Mouse (Mus musculus): Measurements from ENCODE around the gene Btbd11. TPM values are rescaled to one million over a fixed set of nuclear protein-coding genes. Genes with fewer than 3 reads are reported as not detected.
A peak's percentile ranks its signal among the peaks of the same experiment; 100 is the strongest.
"Not testable (repeated sequence)": the region's sequence is repeated elsewhere in the genome, so short reads cannot be mapped to it uniquely, and the experiment has no call there.

The Btbd11 gene
- polyA plus RNA-seq, 1 experiment from 2014 or later: 13.5 TPM

DNA sequence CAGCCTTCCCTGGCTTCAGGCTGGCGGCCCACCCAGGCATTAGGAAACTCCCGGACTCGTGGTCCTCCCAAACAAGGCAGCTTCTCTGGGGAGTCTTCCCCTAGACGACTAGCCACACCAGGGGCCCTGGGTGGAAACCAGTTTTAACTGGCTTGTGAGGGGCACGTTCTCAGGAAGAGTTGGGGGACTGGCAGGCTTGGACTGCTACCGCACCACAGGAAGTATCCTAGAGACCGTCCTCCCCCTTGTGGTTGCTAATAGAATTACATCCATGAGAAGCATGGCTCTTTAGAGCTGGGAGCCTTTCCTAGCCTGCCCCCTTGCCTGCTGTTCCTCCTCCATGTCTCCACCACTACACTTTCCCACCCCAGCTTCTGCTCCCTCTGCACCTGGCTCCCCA, 265.1 kb downstream of the Btbd11 start:
- Histone ChIP-seq H3K9me3 (no peaks in the 10 kb centered on the region), H3K27ac (replicated peaks) (no peak overlapping the region), H3K4me3 (no peak overlapping the region), H3K4me2 (no peak overlapping the region), H3K9ac (no peak overlapping the region), H3K36me3 (no peaks in the 10 kb centered on the region), H3K27me3 (no peaks in the 10 kb centered on the region), H3K4me1 (replicated peaks) (peaks cover 5% of the 10 kb centered on the region)
- 35% methylated on average over 7 of the region's 7 CpGs for WGBS
- peak; percentile 66; the same call in 1 of the 2 replicates for ATAC-seq (ENCODE audit: low read depth)

DNA sequence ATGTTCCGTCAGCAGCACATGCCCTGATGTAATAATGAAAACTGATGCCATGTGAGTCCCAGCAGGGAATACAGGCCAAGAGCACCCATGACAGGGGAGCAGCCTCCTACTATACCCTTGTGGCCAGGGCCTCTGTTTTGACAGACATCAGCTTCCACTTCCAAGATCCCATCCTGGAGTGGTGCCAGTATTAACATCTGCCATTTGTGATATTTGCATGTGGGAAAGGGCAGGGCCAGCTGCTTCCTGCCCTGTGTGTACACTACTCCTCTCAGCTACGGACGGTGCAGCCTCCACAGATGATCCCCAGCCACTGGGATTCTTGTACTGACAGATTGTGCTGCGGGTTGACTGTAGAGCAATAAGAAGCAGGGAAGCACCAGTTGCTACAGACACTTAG, 269.3 kb downstream of the Btbd11 start:
- Histone ChIP-seq H3K9ac (no peak overlapping the region), H3K4me3 (no peak overlapping the region), H3K9me3 (no peaks in the 10 kb centered on the region), H3K27ac (replicated peaks) (no peak overlapping the region), H3K27me3 (no peaks in the 10 kb centered on the region), H3K4me2 (no peak overlapping the region), H3K4me1 (replicated peaks) (peaks cover 5% of the 10 kb centered on the region), H3K36me3 (peaks cover 13% of the 10 kb centered on the region; the same call in 1 of the 2 replicates)
- 53% methylated on average over 4 of the region's 4 CpGs for WGBS
- peak; percentile 45 for ATAC-seq (ENCODE audit: low read depth)

DNA sequence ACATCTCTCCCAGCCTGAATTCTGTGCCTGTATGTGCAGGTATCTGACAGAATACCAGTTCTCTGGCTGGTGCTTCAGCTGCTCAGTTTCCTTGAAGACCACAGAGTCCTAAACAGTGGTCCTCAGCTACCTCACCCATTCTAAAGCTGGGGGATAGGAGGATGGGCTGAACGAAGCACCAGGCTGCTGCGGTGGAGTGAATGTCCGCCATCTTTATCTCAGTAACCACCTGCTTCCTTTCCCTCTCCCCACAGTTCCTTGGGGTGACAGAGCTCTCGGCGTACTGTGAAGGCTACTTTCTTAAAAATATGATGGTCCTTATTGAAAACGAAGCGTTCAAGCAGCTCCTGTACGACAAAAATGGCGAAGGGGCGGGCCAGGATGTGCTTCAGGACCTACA, 271.3 kb downstream of the Btbd11 start:
- H3K27ac ChIP-seq (replicated peaks): no peak overlapping the region
- H3K36me3 ChIP-seq: peaks cover 13% of the 10 kb centered on the region; the same call in 1 of the 2 replicates
- no peak for ATAC-seq (ENCODE audit: low read depth)
- H3K4me1 ChIP-seq (replicated peaks): peaks cover 5% of the 10 kb centered on the region
- WGBS: 94% methylated on average over 10 of the region's 10 CpGs
- no peak overlapping the region for H3K4me2 ChIP-seq
- H3K9me3 ChIP-seq: no peaks in the 10 kb centered on the region
- no peak overlapping the region for H3K9ac ChIP-seq
- H3K4me3 ChIP-seq: no peak overlapping the region
- H3K27me3 ChIP-seq: no peaks in the 10 kb centered on the region

DNA sequence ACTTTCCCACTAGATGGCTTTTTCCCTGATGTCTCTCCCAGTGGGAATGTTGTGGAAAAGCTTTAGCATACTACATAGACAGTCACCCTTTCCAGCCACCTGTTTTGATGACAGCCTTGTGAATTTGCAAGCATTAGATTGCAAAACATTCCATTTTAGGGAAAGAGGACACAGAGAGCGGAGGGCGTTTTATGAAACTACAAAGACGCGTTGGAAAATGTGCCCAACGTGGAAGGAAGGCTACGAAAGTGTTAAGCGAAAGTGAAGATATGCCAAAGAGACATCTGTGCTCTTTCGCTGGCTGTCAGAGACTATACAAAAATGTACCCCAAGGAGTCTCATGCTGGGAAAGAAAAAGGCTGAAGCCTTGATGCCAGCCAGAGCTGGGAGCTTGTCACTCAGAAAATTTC, 286.9 kb downstream of the Btbd11 start:
- H3K27me3 ChIP-seq: no peaks in the 10 kb centered on the region
- H3K36me3 ChIP-seq: no peaks in the 10 kb centered on the region
- H3K9me3 ChIP-seq: 0 out of 2 replicates have a peak, but pooled peaks cover 4% of the 10 kb centered on the region
- H3K9ac ChIP-seq: no peak overlapping the region
- no peak overlapping the region for H3K27ac ChIP-seq (replicated peaks)
- H3K4me3 ChIP-seq: no peak overlapping the region
- ATAC-seq (ENCODE audit: low read depth): no peak
- H3K4me2 ChIP-seq: no peak overlapping the region
- no peaks in the 10 kb centered on the region for H3K4me1 ChIP-seq (replicated peaks)
- WGBS: 89% methylated on average over 8 of the region's 8 CpGs

DNA sequence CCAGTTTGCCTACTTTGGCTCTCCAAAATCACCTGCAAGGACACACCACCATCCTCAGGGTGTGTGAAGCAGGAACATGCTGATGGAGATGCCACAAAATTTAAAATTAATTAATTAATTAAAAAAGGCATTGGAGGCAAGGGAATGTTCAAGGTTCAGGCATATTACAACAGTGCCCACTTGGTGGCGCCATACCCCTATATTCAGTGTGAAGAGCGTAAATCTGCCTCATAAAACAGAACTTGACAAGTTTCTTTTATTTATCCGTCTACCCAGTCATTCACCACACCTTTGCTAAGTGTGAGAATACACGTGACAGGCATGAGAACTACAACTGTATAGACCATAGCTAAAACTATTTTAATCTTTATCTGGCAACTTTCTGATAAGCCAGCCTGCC, 292.0 kb downstream of the Btbd11 start:
- no peak overlapping the region for H3K27ac ChIP-seq (replicated peaks)
- WGBS: 24% methylated on average over 4 of the region's 4 CpGs
- no peaks in the 10 kb centered on the region for H3K27me3 ChIP-seq
- no peak overlapping the region for H3K9ac ChIP-seq
- no peaks in the 10 kb centered on the region for H3K36me3 ChIP-seq
- no peaks in the 10 kb centered on the region for H3K4me1 ChIP-seq (replicated peaks)
- H3K9me3 ChIP-seq: no peaks in the 10 kb centered on the region
- ATAC-seq (ENCODE audit: low read depth): no peak
- H3K4me2 ChIP-seq: no peak overlapping the region
- no peak overlapping the region for H3K4me3 ChIP-seq

DNA sequence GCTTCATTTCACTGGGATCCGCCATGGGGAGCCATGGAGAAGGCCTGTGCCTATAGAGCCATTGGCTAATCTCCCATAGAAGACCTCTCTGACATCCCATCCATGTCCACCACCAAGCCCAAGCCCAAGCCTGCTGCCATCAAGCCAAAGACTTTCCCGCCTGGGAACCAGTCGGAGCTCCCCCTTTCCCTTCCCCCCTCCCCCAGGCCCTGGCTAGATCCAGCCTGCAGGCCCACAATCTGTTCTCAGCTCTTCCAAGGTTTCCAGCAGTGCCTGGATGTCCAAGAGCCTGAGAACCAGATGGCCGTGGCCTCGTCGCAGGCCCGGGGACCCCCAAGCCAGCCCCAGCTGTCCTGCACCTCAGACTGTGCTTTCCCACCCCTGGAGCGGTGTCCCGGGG, 295.8 kb downstream of the Btbd11 start:
- H3K27ac ChIP-seq (replicated peaks): no peak overlapping the region
- no peak overlapping the region for H3K9ac ChIP-seq
- H3K36me3 ChIP-seq: no peaks in the 10 kb centered on the region
- no peak overlapping the region for H3K4me3 ChIP-seq
- no peak overlapping the region for H3K4me2 ChIP-seq
- WGBS: 94% methylated on average over 9 of the region's 9 CpGs
- no peak for ATAC-seq (ENCODE audit: low read depth)
- H3K9me3 ChIP-seq: no peaks in the 10 kb centered on the region
- H3K27me3 ChIP-seq: no peaks in the 10 kb centered on the region
- H3K4me1 ChIP-seq (replicated peaks): no peaks in the 10 kb centered on the region

DNA sequence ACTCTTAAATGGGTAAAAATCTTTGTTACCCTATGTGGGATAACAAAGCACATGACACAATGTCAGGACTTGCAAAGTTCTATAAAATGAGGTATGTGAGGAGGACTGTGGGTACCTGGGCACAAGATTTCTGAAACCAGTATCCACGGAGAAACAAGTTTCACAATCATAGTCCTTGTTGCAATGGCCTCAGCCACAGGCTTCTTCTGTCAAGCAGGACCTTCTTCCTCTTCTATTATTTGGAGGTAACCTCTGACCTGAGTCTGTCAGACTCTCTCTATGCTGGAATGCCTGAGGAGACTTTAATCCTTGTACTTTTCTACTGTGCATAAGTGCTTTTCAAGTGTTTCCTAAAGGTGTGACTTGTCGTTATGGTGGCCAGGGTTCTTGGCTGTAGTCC, 307.8 kb downstream of the Btbd11 start:
- H3K27ac ChIP-seq (replicated peaks); ATAC-seq (ENCODE audit: low read depth); H3K4me3 ChIP-seq; H3K4me2 ChIP-seq; H3K4me1 ChIP-seq (replicated peaks); H3K36me3 ChIP-seq; H3K27me3 ChIP-seq; H3K9ac ChIP-seq; H3K9me3 ChIP-seq: not testable (repeated sequence)
- 85% methylated on average over 2 of the region's 2 CpGs for WGBS

DNA sequence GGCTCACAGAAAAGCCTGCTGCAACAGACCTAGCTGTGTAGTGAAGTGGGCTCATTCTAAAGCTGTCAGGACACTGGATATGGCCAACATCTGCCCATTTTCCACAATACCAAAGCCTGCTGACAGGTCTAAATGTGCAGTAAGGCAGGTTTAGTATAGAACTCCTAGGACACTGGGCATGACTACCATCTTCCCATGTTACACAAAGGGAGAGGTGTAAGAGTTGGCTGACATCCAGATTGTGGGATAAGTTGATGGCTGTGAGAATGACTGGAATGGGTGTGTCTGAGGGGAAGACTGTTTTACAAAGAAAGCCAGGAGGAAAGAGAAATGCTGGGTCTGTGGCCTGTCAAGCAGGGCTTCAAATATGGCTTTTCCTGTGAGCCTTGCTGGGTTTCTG, 313.1 kb downstream of the Btbd11 start:
- H3K9me3 ChIP-seq: no peaks in the 10 kb centered on the region
- no peak overlapping the region for H3K4me2 ChIP-seq
- no peak overlapping the region for H3K27ac ChIP-seq (replicated peaks)
- H3K27me3 ChIP-seq: no peaks in the 10 kb centered on the region
- H3K4me1 ChIP-seq (replicated peaks): no peaks in the 10 kb centered on the region
- no peak for ATAC-seq (ENCODE audit: low read depth)
- no peaks in the 10 kb centered on the region for H3K36me3 ChIP-seq
- no peak overlapping the region for H3K9ac ChIP-seq
- no peak overlapping the region for H3K4me3 ChIP-seq

DNA sequence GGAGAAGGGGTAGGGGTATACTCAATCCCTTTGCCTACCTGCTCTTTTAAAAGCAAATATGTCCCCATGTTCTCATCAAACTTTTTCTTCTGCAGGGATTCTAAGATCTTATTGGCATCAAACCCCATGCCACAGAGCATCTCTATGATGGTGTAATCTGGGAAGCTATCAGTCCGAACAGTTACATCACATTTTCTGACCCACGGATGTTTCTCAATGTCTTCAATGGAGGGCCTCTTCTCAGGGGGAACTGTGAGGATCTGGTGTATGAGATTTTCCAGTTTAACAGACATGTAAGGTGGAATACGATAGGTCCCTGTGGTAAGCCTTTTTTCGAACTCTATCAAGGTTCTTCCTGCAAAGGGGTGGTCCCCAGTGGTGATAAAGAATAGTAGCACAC, 323.2 kb downstream of the Btbd11 start:
- H3K4me3 ChIP-seq; H3K4me2 ChIP-seq; ATAC-seq (ENCODE audit: low read depth); H3K9me3 ChIP-seq; H3K9ac ChIP-seq; H3K27ac ChIP-seq (replicated peaks); H3K27me3 ChIP-seq; H3K4me1 ChIP-seq (replicated peaks); H3K36me3 ChIP-seq: not testable (repeated sequence)
- 91% methylated on average over 4 of the region's 4 CpGs for WGBS

Other genes with a start within 250 kb of the Btbd11 start
- gene Cry1, start 201.8 kb upstream of the Btbd11 start, polyA plus RNA-seq (2015; fragmentation: Nextera tagmentation; extraction: Ambion mirVana): 32.6 and 32.7 TPM in 2 replicates

Measured in neural tube, embryonic 13.5 days (tissue).